Mouse (Mus musculus) liver, embryonic 14.5 days (tissue): Measurements from ENCODE around the gene Exph5. TPM values are rescaled to one million over a fixed set of nuclear protein-coding genes. Genes with fewer than 3 reads are reported as not detected.

Source experiments
- ATAC-seq: fragments of 200-750 bp; cut with Nextera tagmentation; 2 replicates; pipeline ENCODE4 v1.8.0; 2017; ENCODE audit warnings: moderate number of reproducible peaks, mild to moderate bottlenecking, moderate library complexity; ENCODE audit not compliant: insufficient read depth
- DNase-seq, 3 experiments: peaks; one replicate each; pipeline ENCODE4 v3.0.0-alpha.2; 2012 to 2013; ENCODE audit warnings: low read depth in 3 of 3, low spot score in 3 of 3
- H3K27ac ChIP-seq: fragments of 300-500 bp; sonication (generic); 2 replicates; pipeline ENCODE4 v1.5.1; 2014; ENCODE audit warnings: moderate library complexity, mild to moderate bottlenecking, control low read depth, inconsistent platforms
- H3K27me3 ChIP-seq: fragments of 300-500 bp; sonication (generic); 2 replicates; pipeline ENCODE4 v1.6.1; 2014; ENCODE audit warnings: mild to moderate bottlenecking, low read length, moderate library complexity; ENCODE audit not compliant: control insufficient read depth, insufficient read depth
- H3K36me3 ChIP-seq: fragments of 300-500 bp; sonication (generic); replicated peaks from 2 replicates; pipeline ENCODE4 v1.6.1; 2014; ENCODE audit warnings: low read depth; ENCODE audit not compliant: control insufficient read depth, insufficient read depth
- H3K4me1 ChIP-seq, 2 experiments: fragments of 200-500 bp in 1 of 2; fragments of 300-500 bp in 1 of 2; sonication (generic) in 1 of 2; replicated peaks; 2 replicates each; pipeline ENCODE4 v1.6.1; 2012 to 2014; ENCODE audit warnings: antibody characterized with exemption in 1 of 2, inconsistent platforms in 1 of 2, low read length in 1 of 2; ENCODE audit not compliant: control insufficient read depth in 2 of 2, insufficient read depth in 2 of 2
- H3K4me2 ChIP-seq: fragments of 300-500 bp; sonication (generic); 2 replicates; pipeline ENCODE4 v1.6.1; 2014; ENCODE audit warnings: low read depth, mild to moderate bottlenecking, control low read depth, moderate library complexity
- H3K4me3 ChIP-seq, 2 experiments: fragments of 200-500 bp in 1 of 2; fragments of 300-500 bp in 1 of 2; sonication (generic) in 1 of 2; 2 replicates each; pipeline ENCODE4 v1.5.1; 2012 to 2014; ENCODE audit warnings: low read depth in 2 of 2, low read length in 2 of 2, mild to moderate bottlenecking in 2 of 2, control low read depth in 1 of 2, inconsistent platforms in 1 of 2, moderate library complexity in 1 of 2; ENCODE audit not compliant: insufficient read depth in 1 of 2
- H3K9ac ChIP-seq: fragments of 300-500 bp; sonication (generic); replicated peaks from 2 replicates; pipeline ENCODE4 v1.6.1; 2014; ENCODE audit warnings: mild to moderate bottlenecking, control low read depth, moderate library complexity
- H3K9me3 ChIP-seq: fragments of 300-500 bp; sonication (generic); 2 replicates; pipeline ENCODE4 v1.6.1; 2016; ENCODE audit warnings: low read length, mixed read lengths; ENCODE audit not compliant: control insufficient read depth
- CTCF ChIP-seq: IDR thresholded peaks from 2 replicates; pipeline ENCODE4 v1.5.1; 2016; ENCODE audit warnings: antibody characterized with exemption, low read depth, control low read depth
- EP300 ChIP-seq: IDR thresholded peaks from 2 replicates; pipeline ENCODE4 v1.6.1; 2016; ENCODE audit warnings: antibody characterized with exemption, low read depth
- WGBS: fragments of 180-500 bp; shearing (Covaris S2); extraction: QIAGEN DNeasy Blood & Tissue Kit; methylation state at CpG from one replicate; pipeline ENCODE4 v1.1.7; 2014; ENCODE audit not compliant: insufficient replicate concordance; 5-methylcytosine and 5-hydroxymethylcytosine counted together
- polyA plus RNA-seq, 2 experiments: library from polyadenylated mRNA; depleted of rRNA in 1 of 2; stranded (reverse) in 1 of 2; unstranded in 1 of 2; fragments of >200 nt; fragmentation: Nextera tagmentation in 1 of 2; extraction: Ambion mirVana in 1 of 2; gene quantifications; 2 replicates each; pipeline versions ENCODE4 v1.2.1 to v1.2.3; 2012 to 2014

Exph5 gene
- polyA plus RNA-seq, 2 experiments: 0.13 to 0.37 TPM

- Histone ChIP-seq H3K4me2 (no peak overlapping the region), H3K9ac (no peak overlapping the region), H3K9me3 (no peaks in the 10 kb centered on the region), H3K36me3 (no peaks in the 10 kb centered on the region), H3K27me3 (no peaks in the 10 kb centered on the region), H3K4me1 (no peaks in the 10 kb centered on the region), H3K4me3 (no peak overlapping the region), H3K27ac (no peak overlapping the region)
- WGBS: 30% methylated on average over 5 of the region's 5 CpGs
- DNase-seq (no peak), ATAC-seq (no peak)
- TF ChIP-seq EP300: no peak
- TF ChIP-seq CTCF: no peak
These were observed 30.0 kb upstream of the Exph5 start for GRCm38 (mm10) chr9:53271281-53272022.

GRCm38 (mm10) chr9:53272207-53272606, 29.3 kb upstream of the Exph5 start:
- H3K36me3 ChIP-seq: no peaks in the 10 kb centered on the region
- no peak overlapping the region for H3K4me3 ChIP-seq
- no peak for TF ChIP-seq CTCF
- no peak for TF ChIP-seq EP300
- 51% methylated on average over 5 of the region's 5 CpGs for WGBS
- H3K9me3 ChIP-seq: no peaks in the 10 kb centered on the region
- no peaks in the 10 kb centered on the region for H3K27me3 ChIP-seq
- H3K4me1 ChIP-seq: no peaks in the 10 kb centered on the region
- no peak for ATAC-seq
- no peak overlapping the region for H3K4me2 ChIP-seq
- DNase-seq: no peak
- H3K9ac ChIP-seq: no peak overlapping the region
- H3K27ac ChIP-seq: no peak overlapping the region

GRCm38 (mm10) chr9:53272714-53273113, 28.8 kb upstream of the Exph5 start:
- H3K4me2 ChIP-seq: no peak overlapping the region

GRCm38 (mm10) chr9:53276381-53276780, 25.1 kb upstream of the Exph5 start:
- Histone ChIP-seq H3K36me3 (no peaks in the 10 kb centered on the region), H3K27me3 (no peaks in the 10 kb centered on the region), H3K9ac (no peak overlapping the region), H3K9me3 (no peaks in the 10 kb centered on the region), H3K4me1 (no peaks in the 10 kb centered on the region), H3K27ac (no peak overlapping the region), H3K4me2 (no peak overlapping the region), H3K4me3 (no peak overlapping the region)
- 76% methylated on average over 1 of the region's 1 CpGs for WGBS
- ATAC-seq: no peak
- no peak for DNase-seq
- TF ChIP-seq EP300: no peak
- TF ChIP-seq CTCF: no peak

More at GRCm38 (mm10) chr9:53272714-53273113, 28.8 kb upstream of the Exph5 start:
- no peak overlapping the region for H3K9ac ChIP-seq
- H3K9me3 ChIP-seq: no peaks in the 10 kb centered on the region
- H3K4me1 ChIP-seq: no peaks in the 10 kb centered on the region
- 71% methylated on average over 4 of the region's 4 CpGs for WGBS
- ATAC-seq (no peak), DNase-seq (no peak)
- no peaks in the 10 kb centered on the region for H3K36me3 ChIP-seq
- H3K27me3 ChIP-seq: no peaks in the 10 kb centered on the region
- H3K4me3 ChIP-seq: no peak overlapping the region
- TF ChIP-seq EP300: no peak
- TF ChIP-seq CTCF: no peak
- no peak overlapping the region for H3K27ac ChIP-seq

GRCm38 (mm10) chr9:53278997-53279396, 22.5 kb upstream of the Exph5 start:
- DNase-seq (no peak), ATAC-seq (no peak)
- no peak overlapping the region for H3K4me2 ChIP-seq
- TF ChIP-seq CTCF (no peak), EP300 (no peak)
- H3K4me3 ChIP-seq: no peak overlapping the region
- H3K9me3 ChIP-seq: no peaks in the 10 kb centered on the region
- no peak overlapping the region for H3K27ac ChIP-seq
- no peaks in the 10 kb centered on the region for H3K36me3 ChIP-seq
- WGBS: 63% methylated on average over 2 of the region's 2 CpGs
- H3K9ac ChIP-seq: no peak overlapping the region
- H3K27me3 ChIP-seq: no peaks in the 10 kb centered on the region
- H3K4me1 ChIP-seq: no peaks in the 10 kb centered on the region
